Mouse (Mus musculus) stomach, embryonic 15.5 days (tissue): ENCODE measurements at regions not wholly inside any gene's neighbourhood (a gene's known extent, or its start where the extent isn't known, plus 50 kb on each side); places are given as distances from the start of the nearest gene placed in this dataset.

Experiments used
- ATAC-seq: fragments of 200-750 bp; cut with Nextera tagmentation; 2 replicates; pipeline ENCODE4 v1.8.0; 2017; ENCODE audit warnings: low read depth, moderate number of reproducible peaks, moderate TSS enrichment; ENCODE audit not compliant: insufficient read depth, low FRiP score
- H3K27ac ChIP-seq: fragments of 300-500 bp; sonication (generic); 2 replicates; pipeline ENCODE4 v1.5.1; 2015; ENCODE audit warnings: mild to moderate bottlenecking, inconsistent platforms
- H3K27me3 ChIP-seq: fragments of 300-500 bp; sonication (generic); replicated peaks from 2 replicates; pipeline ENCODE4 v1.6.1; 2015; ENCODE audit warnings: inconsistent platforms
- H3K36me3 ChIP-seq: fragments of 300-500 bp; sonication (generic); 2 replicates; pipeline ENCODE4 v1.6.1; 2015; ENCODE audit warnings: inconsistent platforms
- H3K4me1 ChIP-seq: fragments of 300-500 bp; sonication (generic); 2 replicates; pipeline ENCODE4 v1.6.1; 2015; ENCODE audit warnings: inconsistent platforms
- H3K4me2 ChIP-seq: fragments of 300-500 bp; sonication (generic); 2 replicates; pipeline ENCODE4 v1.6.1; 2015; ENCODE audit warnings: mild to moderate bottlenecking, inconsistent platforms
- H3K4me3 ChIP-seq: fragments of 300-500 bp; sonication (generic); replicated peaks from 2 replicates; pipeline ENCODE4 v1.5.1; 2015; ENCODE audit warnings: inconsistent platforms
- H3K9ac ChIP-seq: fragments of 300-500 bp; sonication (generic); 2 replicates; pipeline ENCODE4 v1.6.1; 2015; ENCODE audit warnings: inconsistent platforms
- H3K9me3 ChIP-seq: fragments of 300-500 bp; sonication (generic); 2 replicates; pipeline ENCODE4 v1.6.1; 2016; ENCODE audit warnings: inconsistent platforms
- WGBS: fragments of 180-500 bp; shearing (Covaris S2); methylation state at CpG from one replicate; pipeline ENCODE4 v1.1.7; 2015; 5-methylcytosine and 5-hydroxymethylcytosine counted together

DNA sequence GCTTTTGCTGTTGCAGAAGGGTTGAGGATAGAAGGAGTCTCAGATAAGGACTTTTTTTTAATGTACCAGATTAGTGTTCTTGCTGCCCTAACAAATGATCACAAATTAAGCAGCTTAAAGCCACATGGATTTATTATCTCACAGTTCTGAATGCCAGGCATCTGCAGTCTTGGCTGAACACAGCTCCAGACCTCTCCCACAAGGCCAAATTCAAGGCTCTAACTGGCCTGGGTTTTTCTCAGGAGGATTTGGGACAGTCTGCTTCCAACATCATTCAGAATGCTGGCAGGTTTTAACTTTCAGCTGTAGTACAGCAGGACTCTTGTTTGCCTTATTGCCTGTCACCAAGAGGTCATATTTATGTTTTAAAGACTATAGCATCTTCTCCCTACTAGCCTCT, 329.7 kb upstream of the Chrm2 start:
- Histone ChIP-seq H3K9ac (no peak overlapping the region), H3K4me3 (no peak overlapping the region), H3K36me3 (no peaks in the 10 kb centered on the region), H3K4me2 (no peak overlapping the region), H3K4me1 (no peaks in the 10 kb centered on the region), H3K27me3 (no peaks in the 10 kb centered on the region), H3K9me3 (no peaks in the 10 kb centered on the region), H3K27ac (no peak overlapping the region)
- ATAC-seq: no peak

DNA sequence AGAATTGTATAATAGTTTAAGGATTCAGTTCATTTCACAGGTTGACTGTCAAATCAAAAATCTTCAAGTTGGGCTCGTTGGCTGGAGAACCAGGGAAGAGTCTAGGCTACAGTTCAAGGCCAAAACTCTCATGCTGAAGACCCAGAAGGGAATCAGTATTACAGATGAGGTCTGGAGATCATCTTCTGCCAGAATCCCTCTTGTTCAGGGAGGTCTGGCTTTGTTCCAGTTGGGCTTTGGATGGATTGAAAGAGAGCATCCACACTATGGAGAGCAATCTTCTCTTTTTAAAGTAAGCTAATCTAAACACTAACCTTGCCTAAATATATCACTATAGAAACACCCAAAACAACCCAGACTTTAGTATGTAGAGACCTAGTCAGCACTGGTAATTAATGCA, 327.5 kb upstream of the Chrm2 start:
- Histone ChIP-seq H3K9ac (no peak overlapping the region), H3K4me2 (no peak overlapping the region), H3K27me3 (no peaks in the 10 kb centered on the region), H3K36me3 (no peaks in the 10 kb centered on the region), H3K4me3 (no peak overlapping the region), H3K27ac (no peak overlapping the region), H3K9me3 (no peaks in the 10 kb centered on the region), H3K4me1 (no peaks in the 10 kb centered on the region)
- WGBS: 36% methylated on average over 1 of the region's 1 CpGs
- ATAC-seq: no peak

DNA sequence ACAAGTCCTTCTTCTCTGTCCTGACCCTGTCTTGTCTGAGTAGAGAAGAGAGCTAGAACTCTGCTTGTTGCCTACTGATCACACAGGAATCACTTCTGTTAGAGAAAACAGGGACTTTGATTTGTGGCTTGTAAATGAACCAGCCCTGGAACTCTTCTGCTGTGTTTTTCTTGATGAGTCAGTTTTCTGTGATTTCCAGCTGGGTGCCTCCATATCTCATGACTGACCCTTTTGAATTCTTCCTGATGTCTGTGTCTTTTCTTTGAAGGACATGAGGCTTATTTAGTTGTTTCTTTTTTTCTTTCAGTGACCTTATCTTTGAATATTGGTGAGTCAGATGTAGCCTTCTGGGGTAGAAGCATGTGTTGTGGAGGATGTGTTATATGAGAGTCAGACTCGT, 323.0 kb upstream of the Chrm2 start:
- H3K27me3 ChIP-seq: no peaks in the 10 kb centered on the region
- H3K36me3 ChIP-seq: no peaks in the 10 kb centered on the region
- no peaks in the 10 kb centered on the region for H3K9me3 ChIP-seq
- ATAC-seq: no peak
- H3K27ac ChIP-seq: no peak overlapping the region
- WGBS: 84% methylated on average over 1 of the region's 1 CpGs
- H3K4me2 ChIP-seq: no peak overlapping the region
- H3K4me1 ChIP-seq: no peaks in the 10 kb centered on the region
- no peak overlapping the region for H3K9ac ChIP-seq
- no peak overlapping the region for H3K4me3 ChIP-seq

DNA sequence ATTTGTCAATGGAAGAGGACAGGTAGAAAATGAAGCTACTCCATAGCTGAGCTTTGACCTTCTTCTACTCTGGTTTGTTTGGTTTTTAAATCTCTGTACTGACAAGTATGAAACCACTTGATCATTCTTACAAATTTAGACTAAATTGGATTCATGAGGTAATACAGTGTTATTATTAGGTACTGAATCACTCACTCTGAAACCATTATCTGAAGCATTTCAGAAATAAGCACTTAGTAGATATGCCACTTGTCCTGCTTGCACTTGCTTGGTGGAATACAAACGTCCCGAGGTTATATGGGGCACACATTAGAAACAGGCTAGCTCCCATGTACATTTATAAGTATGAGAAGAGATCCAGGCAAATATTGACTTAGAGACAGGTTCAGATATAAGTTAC, 319.2 kb upstream of the Chrm2 start:
- no peaks in the 10 kb centered on the region for H3K27me3 ChIP-seq
- no peaks in the 10 kb centered on the region for H3K4me1 ChIP-seq
- 60% methylated on average over 2 of the region's 2 CpGs for WGBS
- ATAC-seq: no peak
- no peak overlapping the region for H3K9ac ChIP-seq
- no peaks in the 10 kb centered on the region for H3K9me3 ChIP-seq
- no peak overlapping the region for H3K4me3 ChIP-seq
- H3K36me3 ChIP-seq: no peaks in the 10 kb centered on the region
- no peak overlapping the region for H3K4me2 ChIP-seq
- H3K27ac ChIP-seq: no peak overlapping the region

DNA sequence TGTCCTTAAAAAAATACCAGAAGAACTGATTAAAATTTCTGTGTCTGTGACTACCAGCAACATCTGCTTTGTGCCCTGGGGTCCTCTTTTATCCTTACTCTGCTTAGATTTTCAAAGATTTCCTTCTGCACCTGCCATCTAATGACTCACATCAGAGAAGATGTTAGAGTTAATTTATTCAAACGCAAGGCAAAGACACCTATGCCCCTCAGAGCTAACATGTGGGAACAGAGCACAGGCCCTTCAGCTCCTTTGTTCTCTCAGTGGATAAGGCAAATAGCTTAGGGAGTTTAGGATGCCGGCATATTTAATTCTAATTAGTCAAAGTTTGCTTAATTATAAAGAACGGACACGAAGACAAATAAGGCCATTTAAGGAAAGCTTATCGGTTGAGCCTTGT, 308.3 kb upstream of the Chrm2 start:
- WGBS: 69% methylated on average over 5 of the region's 5 CpGs
- Histone ChIP-seq H3K27me3 (no peaks in the 10 kb centered on the region), H3K4me1 (no peaks in the 10 kb centered on the region), H3K36me3 (no peaks in the 10 kb centered on the region), H3K4me3 (no peak overlapping the region), H3K9ac (no peak overlapping the region), H3K9me3 (no peaks in the 10 kb centered on the region), H3K27ac (no peak overlapping the region), H3K4me2 (no peak overlapping the region)
- ATAC-seq: no peak

DNA sequence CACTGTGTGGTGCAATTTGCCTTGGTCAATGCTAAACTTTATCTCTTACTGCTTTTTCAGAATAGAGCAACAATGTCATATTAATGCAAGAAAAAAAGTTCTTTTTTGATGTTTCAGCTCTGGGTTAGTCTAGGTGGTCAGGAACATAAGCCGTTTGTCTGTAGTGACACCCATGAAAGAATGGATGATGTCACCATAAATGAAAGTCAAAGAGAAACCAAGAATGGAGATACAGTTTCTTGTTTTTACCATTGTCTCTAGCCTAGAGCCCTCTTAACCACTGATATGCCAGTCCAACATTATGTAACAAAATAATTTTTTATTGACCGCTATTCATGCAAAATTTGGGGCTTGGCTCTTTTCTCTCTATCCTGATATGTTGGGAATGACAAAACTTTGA, 294.3 kb upstream of the Chrm2 start:
- WGBS: 93% methylated on average over 2 of the region's 2 CpGs
- H3K9me3 ChIP-seq: no peaks in the 10 kb centered on the region
- H3K4me1 ChIP-seq: no peaks in the 10 kb centered on the region
- no peak overlapping the region for H3K27ac ChIP-seq
- no peak overlapping the region for H3K4me3 ChIP-seq
- H3K4me2 ChIP-seq: no peak overlapping the region
- H3K36me3 ChIP-seq: no peaks in the 10 kb centered on the region
- ATAC-seq: no peak
- no peaks in the 10 kb centered on the region for H3K27me3 ChIP-seq
- no peak overlapping the region for H3K9ac ChIP-seq

DNA sequence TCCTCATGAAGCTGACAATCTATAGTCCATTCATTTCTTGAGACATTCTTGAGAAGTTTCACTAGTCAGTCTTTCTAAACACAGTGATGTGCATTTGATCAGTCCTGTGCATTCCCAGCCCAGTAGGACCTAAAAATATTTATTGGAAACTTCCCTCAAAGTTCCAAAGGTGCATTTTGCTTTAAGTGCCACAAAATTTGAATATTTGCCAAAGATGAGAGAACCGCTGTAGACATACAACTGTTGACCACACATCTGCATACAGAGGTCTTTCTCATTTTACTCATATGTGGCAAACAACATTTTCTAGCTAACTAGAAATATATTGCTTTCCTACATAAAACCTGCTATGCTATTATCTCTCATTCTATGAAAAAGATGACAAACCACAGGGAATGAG, 293.8 kb upstream of the Chrm2 start:
- H3K4me3 ChIP-seq: no peak overlapping the region
- H3K9me3 ChIP-seq: no peaks in the 10 kb centered on the region
- no peaks in the 10 kb centered on the region for H3K27me3 ChIP-seq
- H3K36me3 ChIP-seq: no peaks in the 10 kb centered on the region
- no peak overlapping the region for H3K27ac ChIP-seq
- ATAC-seq: no peak
- H3K9ac ChIP-seq: no peak overlapping the region
- H3K4me2 ChIP-seq: no peak overlapping the region
- H3K4me1 ChIP-seq: no peaks in the 10 kb centered on the region
- 91% methylated on average over 1 of the region's 1 CpGs for WGBS

DNA sequence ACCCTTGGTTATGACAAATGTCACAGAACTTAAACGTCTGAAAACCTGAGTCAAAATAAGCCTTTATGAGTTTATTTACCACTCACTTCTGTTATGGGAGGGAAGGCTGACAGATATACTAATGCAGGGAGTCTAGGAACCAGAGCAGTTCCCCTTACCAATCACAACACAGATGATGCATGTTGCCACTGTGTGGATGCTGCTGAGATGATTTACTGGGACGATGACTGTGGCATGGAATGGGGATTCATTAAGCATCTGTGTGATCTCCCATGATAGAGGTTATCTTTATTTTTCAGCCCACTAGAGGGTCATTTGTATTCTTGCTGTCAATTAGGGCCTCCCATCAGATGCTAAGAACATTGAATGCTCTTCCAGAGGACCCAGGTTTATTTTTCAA, 290.5 kb upstream of the Chrm2 start:
- ATAC-seq: no peak
- H3K4me2 ChIP-seq: no peak overlapping the region
- WGBS: 33% methylated on average over 2 of the region's 2 CpGs

DNA sequence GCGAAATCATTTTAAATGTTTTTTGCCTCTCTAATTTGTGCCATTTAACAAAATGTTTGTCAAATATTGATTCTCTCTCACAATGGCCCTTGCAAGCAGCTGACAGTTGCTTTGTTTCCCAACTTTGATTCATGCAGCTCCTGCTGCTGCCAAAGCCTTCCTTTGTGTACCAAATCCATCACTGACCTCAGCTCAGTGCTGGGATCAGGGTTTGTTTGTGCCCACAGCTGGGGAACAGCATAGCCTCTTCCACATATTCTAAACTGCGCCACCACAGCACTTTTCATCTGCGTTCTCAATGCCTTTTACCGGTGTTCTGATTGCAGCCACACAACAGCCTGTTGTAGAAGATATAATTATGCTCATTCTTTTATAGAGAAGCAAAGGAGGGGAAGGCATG, 289.7 kb upstream of the Chrm2 start:
- H3K4me3 ChIP-seq: no peak overlapping the region
- H3K27me3 ChIP-seq: no peaks in the 10 kb centered on the region
- no peak overlapping the region for H3K4me2 ChIP-seq
- H3K36me3 ChIP-seq: no peaks in the 10 kb centered on the region
- no peak overlapping the region for H3K27ac ChIP-seq
- no peaks in the 10 kb centered on the region for H3K9me3 ChIP-seq
- no peak overlapping the region for H3K9ac ChIP-seq
- WGBS: 44% methylated on average over 4 of the region's 4 CpGs
- H3K4me1 ChIP-seq: no peaks in the 10 kb centered on the region
- ATAC-seq: no peak

More for the DNA sequence above, 290.5 kb upstream of the Chrm2 start:
- Histone ChIP-seq H3K27me3 (no peaks in the 10 kb centered on the region), H3K4me3 (no peak overlapping the region), H3K9ac (no peak overlapping the region), H3K4me1 (no peaks in the 10 kb centered on the region), H3K27ac (no peak overlapping the region), H3K36me3 (no peaks in the 10 kb centered on the region), H3K9me3 (no peaks in the 10 kb centered on the region)

DNA sequence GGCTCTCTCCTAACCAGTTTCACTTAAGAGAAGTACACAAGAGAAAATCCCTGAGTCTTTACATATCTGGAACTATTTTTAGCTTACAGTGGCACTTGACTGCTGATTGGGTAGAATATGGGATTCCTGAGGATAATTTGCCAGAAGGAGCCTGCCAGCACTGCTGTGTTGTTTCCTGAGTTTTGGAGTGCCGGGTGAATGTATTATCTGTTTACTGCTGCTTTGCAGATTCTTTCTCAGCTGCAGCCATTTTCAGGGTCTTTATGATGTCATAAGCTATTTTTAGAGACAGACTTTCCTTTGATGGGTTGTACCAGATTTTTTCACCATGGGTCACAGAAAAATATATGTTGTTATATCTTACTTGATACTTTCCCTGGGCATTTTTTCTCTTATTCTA, 279.1 kb upstream of the Chrm2 start:
- Histone ChIP-seq H3K36me3 (no peaks in the 10 kb centered on the region), H3K27ac (no peak overlapping the region), H3K4me1 (no peaks in the 10 kb centered on the region), H3K9ac (no peak overlapping the region), H3K4me2 (no peak overlapping the region), H3K9me3 (no peaks in the 10 kb centered on the region), H3K4me3 (no peak overlapping the region), H3K27me3 (no peaks in the 10 kb centered on the region)
- no peak for ATAC-seq
- 33% methylated on average over 1 of the region's 1 CpGs for WGBS

DNA sequence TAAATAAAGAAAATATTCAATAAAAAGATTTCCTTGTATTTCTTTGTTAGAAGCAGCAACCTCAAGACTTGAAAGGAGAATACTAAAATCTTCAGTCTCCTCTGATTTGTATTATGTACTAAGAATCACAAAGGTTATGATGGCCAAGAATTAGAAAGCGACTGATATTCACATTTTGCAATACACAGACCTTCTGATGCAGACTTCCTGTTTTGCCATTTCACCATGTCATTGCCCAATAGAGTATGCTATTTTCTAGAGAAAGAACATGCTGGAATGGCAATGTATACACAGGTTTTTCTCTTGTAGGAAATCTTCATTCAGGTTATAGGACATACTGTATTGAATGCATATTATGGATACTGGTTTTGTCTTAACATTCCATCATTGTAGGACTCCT, 250.7 kb upstream of the Chrm2 start:
- WGBS: 90% methylated on average over 1 of the region's 1 CpGs

DNA sequence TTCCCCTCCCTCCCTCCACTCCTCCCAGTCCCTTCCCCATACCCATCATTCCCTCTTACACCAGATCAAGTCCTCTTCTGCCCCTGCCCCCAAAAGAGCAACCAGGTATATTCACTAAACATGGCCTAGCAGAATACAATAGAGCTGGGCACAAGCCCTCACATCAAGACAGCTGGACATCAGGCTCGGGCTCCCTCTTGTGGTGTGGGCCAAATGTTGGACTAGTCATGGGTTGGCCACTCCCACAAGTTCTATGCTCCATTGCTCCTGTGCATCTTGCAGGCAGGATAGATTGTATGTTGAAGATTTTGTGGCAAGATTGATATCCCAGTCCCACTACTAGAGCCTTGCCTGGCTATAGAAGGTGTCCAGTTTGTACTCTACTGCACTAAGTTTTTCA, 240.6 kb upstream of the Chrm2 start:
- no peak for ATAC-seq
- WGBS: 82% methylated on average over 1 of the region's 1 CpGs
- no peaks in the 10 kb centered on the region for H3K9me3 ChIP-seq
- no peak overlapping the region for H3K4me2 ChIP-seq
- no peaks in the 10 kb centered on the region for H3K36me3 ChIP-seq
- no peak overlapping the region for H3K27ac ChIP-seq
- H3K27me3 ChIP-seq: no peaks in the 10 kb centered on the region
- no peaks in the 10 kb centered on the region for H3K4me1 ChIP-seq
- H3K4me3 ChIP-seq: no peak overlapping the region
- H3K9ac ChIP-seq: no peak overlapping the region

More for the DNA sequence above, 250.7 kb upstream of the Chrm2 start:
- no peak for ATAC-seq
- Histone ChIP-seq H3K4me3 (no peak overlapping the region), H3K9ac (no peak overlapping the region), H3K27ac (no peak overlapping the region), H3K4me2 (no peak overlapping the region), H3K4me1 (no peaks in the 10 kb centered on the region), H3K36me3 (no peaks in the 10 kb centered on the region), H3K27me3 (no peaks in the 10 kb centered on the region), H3K9me3 (no peaks in the 10 kb centered on the region)

DNA sequence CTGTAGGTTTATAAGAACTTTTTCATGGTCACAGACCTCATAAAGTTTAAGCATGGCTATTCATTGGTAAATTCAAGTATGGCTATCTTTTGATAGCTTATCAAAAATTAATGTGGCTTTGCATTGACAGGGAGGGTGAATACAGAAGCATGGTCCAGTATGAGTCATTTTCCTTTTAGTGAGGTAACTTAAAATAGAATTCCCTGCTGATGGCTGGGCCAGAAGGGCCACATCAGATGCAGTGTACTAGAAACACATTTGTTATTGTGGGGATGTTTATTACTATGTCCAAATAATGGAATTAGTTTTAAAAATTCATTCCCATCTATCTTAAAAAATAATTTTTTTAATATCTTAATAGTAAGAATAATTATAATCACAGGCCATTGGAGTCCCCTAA, 213.4 kb upstream of the Chrm2 start:
- H3K4me1 ChIP-seq: no peaks in the 10 kb centered on the region
- no peak overlapping the region for H3K4me2 ChIP-seq
- no peak overlapping the region for H3K4me3 ChIP-seq
- H3K9ac ChIP-seq: no peak overlapping the region
- ATAC-seq: no peak
- H3K27me3 ChIP-seq: no peaks in the 10 kb centered on the region
- H3K27ac ChIP-seq: no peak overlapping the region
- H3K36me3 ChIP-seq: no peaks in the 10 kb centered on the region
- H3K9me3 ChIP-seq: no peaks in the 10 kb centered on the region
